Mouse (Mus musculus) heart, adult 8-10 months (tissue): ENCODE results near the gene H2al1k. TPM values are rescaled to one million over a fixed set of nuclear protein-coding genes. Genes with fewer than 3 reads are reported as not detected.
"Not testable (repeated sequence)": the region's sequence is repeated elsewhere in the genome, so short reads cannot be mapped to it uniquely, and the experiment has no call there.

Experiments
- DNase-seq: peaks from one replicate; pipeline ENCODE4 v3.0.0; 2022; ENCODE audit warnings: low spot score
- total RNA-seq, 4 experiments: library from RNA; stranded (reverse); gene quantifications; 2 replicates each; pipeline ENCODE4 v1.2.4; 2022

Gene H2al1k
- not detected for total RNA-seq

DNA sequence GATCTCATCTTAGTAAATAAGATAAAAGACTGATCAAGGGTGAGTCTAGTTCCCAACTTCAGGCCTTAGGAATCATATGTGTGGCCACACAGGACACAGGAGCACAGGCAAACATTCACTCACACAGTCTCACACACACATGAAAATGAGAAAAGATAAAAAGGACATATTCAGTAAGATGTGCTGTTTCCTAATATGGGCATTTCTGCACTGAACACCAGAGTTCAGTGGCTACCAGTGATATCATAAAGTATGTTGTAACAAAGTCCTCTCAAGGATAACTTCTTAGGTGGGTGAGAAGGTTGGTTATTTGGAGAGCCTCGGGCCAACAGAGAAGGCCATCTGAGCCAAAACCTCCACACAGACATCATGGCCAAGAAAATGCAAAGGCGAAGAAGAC lies at the start of gene H2al1k:
Gene H2al1k, plus strand, starts transcription at position 301 of the 400 bp plus-strand sequence.
- DNase-seq, result not testable (repeated sequence)

DNA sequence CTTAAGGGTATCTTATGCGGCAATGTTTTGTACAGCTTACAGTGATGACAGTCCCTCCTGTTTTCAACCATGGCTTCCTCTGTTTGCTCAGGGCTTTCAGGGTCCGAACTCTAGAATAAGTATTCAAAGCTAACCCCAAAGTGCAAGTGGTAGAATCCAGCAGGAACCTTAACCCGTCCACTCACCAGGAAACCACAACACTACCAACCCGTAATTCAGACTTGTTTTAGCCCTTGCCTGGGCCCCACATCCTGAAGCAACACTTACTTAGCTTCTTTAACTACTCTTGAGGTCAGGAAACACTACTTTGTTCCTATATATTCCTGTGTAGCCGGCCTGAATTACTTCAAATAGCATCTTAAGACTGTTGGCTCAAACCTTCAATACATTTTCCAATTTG lies 47.6 kb upstream of the H2al1k start:
- no peak for DNase-seq

DNA sequence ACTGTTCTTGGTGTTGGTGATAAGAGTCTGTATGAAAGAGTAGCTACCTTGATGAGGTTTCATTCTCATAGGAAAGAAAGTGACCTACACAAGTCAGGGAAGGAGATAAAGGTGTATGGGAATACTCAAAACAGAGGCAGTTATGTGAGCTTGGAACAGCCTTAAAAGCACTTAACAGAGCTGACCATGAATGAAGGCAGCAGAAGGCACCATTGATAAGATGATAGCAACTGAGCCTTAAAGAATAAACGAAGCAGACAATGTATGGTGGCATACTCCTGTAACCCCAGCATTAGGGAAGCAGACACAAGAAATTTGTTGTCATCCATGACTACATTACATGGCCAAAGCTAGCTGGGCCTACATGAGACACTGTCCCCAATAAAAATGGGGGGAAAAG lies 47.0 kb upstream of the H2al1k start:
- DNase-seq, result no peak

DNA sequence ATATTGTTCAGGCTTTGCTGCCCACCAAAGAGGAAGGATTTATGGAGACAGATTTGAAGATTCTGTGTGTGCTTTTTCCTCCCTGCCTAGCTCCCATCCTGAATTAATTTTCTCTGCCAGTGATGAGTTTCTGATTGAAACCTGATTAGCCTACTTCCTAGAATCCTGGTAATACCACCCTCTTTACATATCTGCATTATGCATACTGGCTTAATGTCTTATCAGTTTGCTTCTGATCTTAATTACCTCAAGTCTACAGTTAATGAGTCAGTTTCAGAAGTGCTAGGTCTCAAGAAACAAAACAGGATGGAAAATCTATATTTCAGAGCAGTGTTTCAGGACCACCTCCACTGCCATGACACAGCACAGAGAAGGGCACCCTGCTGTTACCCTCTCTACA lies 34.0 kb upstream of the H2al1k start:
- not testable (repeated sequence) for DNase-seq

DNA sequence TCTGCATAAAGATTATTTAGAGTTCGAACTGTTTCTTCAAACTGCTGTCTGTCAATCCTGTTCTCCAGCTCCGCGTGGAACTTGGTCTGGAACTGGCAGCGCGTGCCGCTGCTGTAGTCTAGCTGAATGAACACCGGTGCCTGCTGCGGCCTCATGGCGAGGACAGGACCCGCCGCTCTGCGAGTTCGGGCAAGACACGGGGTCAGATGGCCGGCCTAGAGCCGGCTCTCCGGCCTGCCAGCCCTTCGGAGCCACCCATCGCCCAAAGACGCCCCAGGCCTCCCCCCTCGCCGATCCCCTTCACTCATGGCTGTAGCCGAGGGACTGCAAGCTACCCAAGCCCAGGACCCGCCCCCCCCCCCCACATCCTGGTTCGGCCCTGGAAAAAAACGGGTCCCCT lies 22.5 kb upstream of the H2al1k start:
- not testable (repeated sequence) for DNase-seq

DNA sequence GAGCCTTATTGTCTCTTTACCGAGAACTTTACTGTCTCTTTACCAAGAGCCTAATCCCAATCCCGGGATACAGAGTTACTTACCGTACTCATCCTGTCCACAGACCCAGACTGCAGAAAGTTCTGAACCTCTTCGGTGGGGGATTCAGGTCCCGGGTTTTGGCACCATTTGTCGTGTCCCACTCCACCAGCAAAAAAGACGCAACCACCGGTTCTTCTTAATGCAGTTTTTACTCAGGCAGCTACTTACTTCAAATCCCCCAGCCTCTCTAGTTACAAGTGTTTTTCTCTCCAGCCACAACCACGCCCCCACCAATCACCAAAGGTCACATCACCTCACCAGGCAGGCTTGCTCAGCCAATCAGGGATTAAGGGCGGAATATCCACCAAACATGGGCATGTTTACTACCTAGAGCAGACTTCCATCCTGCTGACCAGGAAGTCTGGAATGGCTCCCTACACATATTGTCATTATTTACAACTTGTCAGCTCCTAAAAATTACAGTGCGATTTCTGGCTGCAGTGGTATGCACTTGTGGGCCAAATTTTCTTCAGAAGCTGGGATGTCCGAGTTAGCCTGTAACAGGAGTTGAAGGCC lies 18.0 kb upstream of the H2al1k start:
- DNase-seq, result not testable (repeated sequence)

DNA sequence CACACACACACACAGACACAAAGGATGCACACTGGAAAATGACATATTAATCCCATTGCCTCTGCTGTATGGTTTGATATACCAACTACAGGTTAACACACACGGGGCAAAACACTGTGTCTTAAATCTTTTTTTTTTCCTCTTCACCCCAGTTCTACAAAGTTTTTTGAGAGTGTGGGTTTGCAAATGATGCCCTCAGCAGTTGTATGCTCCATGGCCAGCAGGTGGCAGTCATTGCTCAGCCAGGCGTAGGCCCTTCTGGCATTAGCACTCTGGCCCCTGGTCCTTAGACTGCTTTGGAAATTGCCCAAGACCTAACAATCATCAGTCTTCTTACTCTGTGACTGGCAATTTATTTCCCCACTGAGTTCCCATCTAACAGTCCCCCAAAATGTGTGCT lies 17.4 kb upstream of the H2al1k start:
- DNase-seq, result not testable (repeated sequence)

DNA sequence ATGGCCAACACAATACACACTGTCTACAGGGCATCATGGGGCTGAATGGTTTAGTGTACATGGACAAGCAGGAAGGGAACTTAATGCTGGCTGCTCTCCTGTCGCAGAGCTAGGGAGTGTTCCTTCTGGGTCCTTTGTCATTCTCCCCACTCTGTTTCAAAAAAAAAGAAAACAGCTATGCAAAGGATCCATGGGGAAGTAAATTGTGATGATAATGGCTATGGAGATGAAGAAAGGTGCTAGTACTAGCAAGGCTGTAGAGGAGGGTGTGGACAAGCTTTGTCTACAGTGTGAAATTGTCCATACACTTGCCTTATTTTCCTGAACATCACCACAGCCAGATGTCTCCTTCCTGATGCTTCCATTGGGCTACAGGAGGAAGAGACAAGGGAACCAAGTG lies 15.4 kb upstream of the H2al1k start:
- not testable (repeated sequence) for DNase-seq

DNA sequence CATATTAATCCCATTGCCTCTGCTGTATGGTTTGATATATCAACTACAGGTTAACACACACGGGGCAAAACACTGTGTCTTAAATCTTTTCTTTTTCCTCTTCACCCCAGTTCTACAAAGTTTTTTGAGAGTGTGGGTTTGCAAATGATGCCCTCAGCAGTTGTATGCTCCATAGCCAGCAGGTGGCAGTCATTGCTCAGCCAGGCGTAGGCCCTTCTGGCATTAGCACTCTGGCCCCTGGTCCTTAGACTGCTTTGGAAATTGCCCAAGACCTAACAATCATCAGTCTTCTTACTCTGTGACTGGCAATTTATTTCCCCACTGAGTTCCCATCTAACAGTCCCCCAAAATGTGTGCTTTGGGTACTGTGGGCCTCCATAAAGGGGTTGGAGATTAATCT lies 23.6 kb downstream of the H2al1k start:
- peak; percentile 7 for DNase-seq

DNA sequence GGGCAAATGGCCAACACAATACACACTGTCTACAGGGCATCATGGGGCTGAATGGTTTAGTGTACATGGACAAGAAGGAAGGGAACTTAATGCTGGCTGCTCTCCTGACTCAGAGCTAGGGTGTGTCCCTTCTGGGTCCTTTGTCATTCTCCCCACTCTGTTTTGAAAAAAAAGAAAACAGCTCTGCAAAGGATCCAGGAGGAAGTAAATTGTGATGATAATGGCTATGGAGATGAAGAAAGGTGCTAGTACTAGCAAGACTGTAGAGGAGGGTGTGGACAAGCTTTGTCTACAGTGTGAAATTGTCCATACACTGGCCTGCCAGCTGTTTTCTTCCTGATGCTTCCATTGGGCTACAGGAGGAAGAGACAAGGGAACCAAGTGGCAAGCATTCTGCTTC lies 25.5 kb downstream of the H2al1k start:
- DNase-seq, result not testable (repeated sequence)

Other genes with a start within 250 kb of the H2al1k start
- not detected for gene 4930402K13Rik, start 246.1 kb upstream of the H2al1k start, total RNA-seq
- gene Lancl3, start 150.7 kb upstream of the H2al1k start, total RNA-seq, result 1 to 10 TPM; 2.7 to 6.0 (median 5.0) TPM
- not detected for gene Gm14862, start 93.7 kb upstream of the H2al1k start, total RNA-seq
- gene Xk, start 77.9 kb upstream of the H2al1k start, total RNA-seq, result 1 to 10 TPM; 5.1 to 9.8 (median 8.1) TPM
- gene H2al1m, start 66.9 kb upstream of the H2al1k start, total RNA-seq, result 1 to 10 TPM in 1 of 4 experiments, not detected in 3; 1.3 TPM
- gene Cybb, start 137.1 kb downstream of the H2al1k start, total RNA-seq, result 10 to 100 TPM in 1 of 4 experiments, 1 to 10 TPM in 3; 3.8 to 12.7 (median 7.9) TPM
- gene H2al1o, start 221.8 kb downstream of the H2al1k start, total RNA-seq, result not detected